Mouse (Mus musculus): ENCODE measurements around the gene Sptbn4.
A peak's percentile ranks its signal among the peaks of the same experiment; 100 is the strongest.

The Sptbn4 gene

GRCm38 (mm10) chr7:27322291-27322690 lies 125.2 kb downstream of the Sptbn4 start:
- peak; percentile 11 for DNase-seq

GRCm38 (mm10) chr7:27319411-27319810 lies 128.1 kb downstream of the Sptbn4 start:
- no peak for DNase-seq

GRCm38 (mm10) chr7:27315958-27316357 lies 131.5 kb downstream of the Sptbn4 start:
- DNase-seq = peak; percentile 36

GRCm38 (mm10) chr7:27314393-27314792 lies 133.1 kb downstream of the Sptbn4 start:
- no peak for DNase-seq

GRCm38 (mm10) chr7:27311651-27312284 lies 135.7 kb downstream of the Sptbn4 start:
- no peak for DNase-seq

- DNase-seq = no peak
Measured at GRCm38 (mm10) chr7:27310996-27311535, 136.4 kb downstream of the Sptbn4 start.

- peak; percentile 47 for DNase-seq
Measured at GRCm38 (mm10) chr7:27310306-27310705, 137.2 kb downstream of the Sptbn4 start.

GRCm38 (mm10) chr7:27309832-27310231 lies 137.7 kb downstream of the Sptbn4 start:
- no peak for DNase-seq

GRCm38 (mm10) chr7:27308821-27309549 lies 138.5 kb downstream of the Sptbn4 start:
- peak; percentile 19 for DNase-seq

- DNase-seq = no peak
Measured at GRCm38 (mm10) chr7:27307551-27307950, 139.9 kb downstream of the Sptbn4 start.
